Mouse (Mus musculus): ENCODE measurements around the gene Mmp17. TPM values are rescaled to one million over a fixed set of nuclear protein-coding genes. Genes with fewer than 3 reads are reported as not detected.

The Mmp17 gene
- total RNA-seq, 2 experiments from 2014 or later, result not detected

Other genes with a start within 250 kb of the Mmp17 start
- 86.2 and 135 TPM in 2 replicates for gene Sfswap, start 82.9 kb upstream of the Mmp17 start, total RNA-seq (2014; fragmentation: Nextera tagmentation)
- 62.5 and 64.0 TPM in 2 replicates for gene Sfswap, start 82.9 kb upstream of the Mmp17 start, total RNA-seq (2017)
- 4.5 and 6.2 TPM in 2 replicates for gene Zfp11, start 85.9 kb downstream of the Mmp17 start, total RNA-seq (2014; fragmentation: Nextera tagmentation)
- 2.6 and 5.2 TPM in 2 replicates for gene Zfp11, start 85.9 kb downstream of the Mmp17 start, total RNA-seq (2017)
- gene Sept14, start 124.3 kb downstream of the Mmp17 start, total RNA-seq (2014; fragmentation: Nextera tagmentation), result not detected in 2 replicates
- not detected in 2 replicates for gene Sept14, start 124.3 kb downstream of the Mmp17 start, total RNA-seq (2017)
- 125 and 167 TPM in 2 replicates for gene Mrps17, start 131.3 kb downstream of the Mmp17 start, total RNA-seq (2014; fragmentation: Nextera tagmentation)
- gene Mrps17, start 131.3 kb downstream of the Mmp17 start, total RNA-seq (2017), result 82.0 and 92.6 TPM in 2 replicates
- 32.1 and 32.8 TPM in 2 replicates for gene Nipsnap2, start 140.9 kb downstream of the Mmp17 start, total RNA-seq (2014; fragmentation: Nextera tagmentation)
- gene Nipsnap2, start 140.9 kb downstream of the Mmp17 start, total RNA-seq (2017), result 23.8 and 41.1 TPM in 2 replicates
- 17.2 and 22.8 TPM in 2 replicates for gene Psph, start 203.3 kb downstream of the Mmp17 start, total RNA-seq (2014; fragmentation: Nextera tagmentation)
- 20.6 and 21.1 TPM in 2 replicates for gene Psph, start 203.3 kb downstream of the Mmp17 start, total RNA-seq (2017)

All from megakaryocyte-erythroid progenitor cell, adult 5-6 weeks (primary cell).